Mouse (Mus musculus) embryonic facial prominence, embryonic 12.5 days (tissue): Measurements from ENCODE around the gene Marveld1. TPM values are rescaled to one million over a fixed set of nuclear protein-coding genes. Genes with fewer than 3 reads are reported as not detected.

Experiments
- ATAC-seq: fragments of 200-750 bp; cut with Nextera tagmentation; 2 replicates; pipeline ENCODE4 v1.8.0; 2017; ENCODE audit not compliant: insufficient number of reproducible peaks, insufficient read depth, low FRiP score, low TSS enrichment
- H3K27ac ChIP-seq: fragments of 300-500 bp; sonication (generic); 2 replicates; pipeline ENCODE4 v1.5.1; 2016; ENCODE audit warnings: mild to moderate bottlenecking
- H3K27me3 ChIP-seq: fragments of 300-500 bp; sonication (generic); 2 replicates; pipeline ENCODE4 v1.6.1; 2016; ENCODE audit warnings: mild to moderate bottlenecking, moderate library complexity
- H3K36me3 ChIP-seq: fragments of 300-500 bp; sonication (generic); 2 replicates; pipeline ENCODE4 v1.6.1; 2016; ENCODE audit warnings: mild to moderate bottlenecking
- H3K4me1 ChIP-seq: fragments of 300-500 bp; sonication (generic); 2 replicates; pipeline ENCODE4 v1.6.1; 2016
- H3K4me2 ChIP-seq: fragments of 300-500 bp; sonication (generic); replicated peaks from 2 replicates; pipeline ENCODE4 v1.6.1; 2016; ENCODE audit warnings: mild to moderate bottlenecking, moderate library complexity
- H3K4me3 ChIP-seq: fragments of 300-500 bp; sonication (generic); 2 replicates; pipeline ENCODE4 v1.5.1; 2016; ENCODE audit warnings: mild to moderate bottlenecking
- H3K9ac ChIP-seq: fragments of 300-500 bp; sonication (generic); 2 replicates; pipeline ENCODE4 v1.6.1; 2016; ENCODE audit warnings: mild to moderate bottlenecking, moderate library complexity
- H3K9me3 ChIP-seq: fragments of 300-500 bp; sonication (generic); 2 replicates; pipeline ENCODE4 v1.6.1; 2016; ENCODE audit warnings: mild to moderate bottlenecking, moderate library complexity
- WGBS: fragments of 180-500 bp; shearing (Covaris S2); methylation state at CpG from one replicate; pipeline ENCODE4 v1.1.7; 2016; 5-methylcytosine and 5-hydroxymethylcytosine counted together
- polyA plus RNA-seq: library from polyadenylated mRNA; unstranded; fragments of >200 nt; fragmentation: Nextera tagmentation; extraction: Ambion mirVana; gene quantifications from 2 replicates; pipeline ENCODE4 v1.2.1, GENCODE M21; 2016

The Marveld1 gene
- polyA plus RNA-seq, 1 experiment from 2014 or later = 10.8 TPM

GRCm38 (mm10) chr19:42158246-42159017 lies 11.2 kb downstream of the Marveld1 start:
- H3K27ac ChIP-seq = peak overlapping the region; percentile 41; the same call in 1 of the 2 replicates
- H3K4me3 ChIP-seq = no peak overlapping the region
- 46% methylated on average over 13 of the region's 13 CpGs for WGBS
- no peak for ATAC-seq
- H3K4me2 ChIP-seq = no peak overlapping the region
- no peaks in the 10 kb centered on the region for H3K27me3 ChIP-seq
- H3K9me3 ChIP-seq = no peaks in the 10 kb centered on the region
- H3K36me3 ChIP-seq = no peaks in the 10 kb centered on the region
- H3K9ac ChIP-seq = no peak overlapping the region
- H3K4me1 ChIP-seq = peaks cover 4% of the 10 kb centered on the region

GRCm38 (mm10) chr19:42163764-42164163 lies 16.6 kb downstream of the Marveld1 start, which contains the start of gene Zfyve27:
TSS of gene Zfyve27 (plus strand) at chr19:42163951.
- Histone ChIP-seq H3K36me3 (no peaks in the 10 kb centered on the region), H3K27ac (no peak within 1 kb of the TSS), H3K27me3 (peaks cover 10% of the 10 kb centered on the region), H3K4me3 (no peak within 1 kb of the TSS), H3K4me2 (no peak within 1 kb of the TSS), H3K9me3 (no peaks in the 10 kb centered on the region), H3K4me1 (no peaks in the 10 kb centered on the region), H3K9ac (no peak within 1 kb of the TSS)
- ATAC-seq = no peak
- 75% methylated on average over 5 of the region's 5 CpGs for WGBS

- H3K27me3 ChIP-seq = peaks cover 14% of the 10 kb centered on the region
- H3K9me3 ChIP-seq = no peaks in the 10 kb centered on the region
- H3K4me3 ChIP-seq = no peak overlapping the region
- H3K4me1 ChIP-seq = no peaks in the 10 kb centered on the region
- no peak overlapping the region for H3K27ac ChIP-seq
- H3K4me2 ChIP-seq = no peak overlapping the region
- WGBS = 69% methylated on average over 7 of the region's 7 CpGs
- H3K36me3 ChIP-seq = no peaks in the 10 kb centered on the region
- ATAC-seq = no peak
- no peak overlapping the region for H3K9ac ChIP-seq
These were observed 17.0 kb downstream of the Marveld1 start for GRCm38 (mm10) chr19:42164188-42164587.

GRCm38 (mm10) chr19:42166130-42166529 lies 18.9 kb downstream of the Marveld1 start:
- Histone ChIP-seq H3K27me3 (peaks cover 19% of the 10 kb centered on the region), H3K4me3 (no peak overlapping the region), H3K9ac (no peak overlapping the region; the same call in 1 of the 2 replicates), H3K4me2 (peak overlapping the region; percentile 33), H3K36me3 (no peaks in the 10 kb centered on the region), H3K9me3 (no peaks in the 10 kb centered on the region), H3K27ac (no peak overlapping the region), H3K4me1 (peaks cover 4% of the 10 kb centered on the region)
- WGBS = 4% methylated on average over 12 of the region's 12 CpGs
- no peak for ATAC-seq

- H3K9me3 ChIP-seq = no peaks in the 10 kb centered on the region
- no peaks in the 10 kb centered on the region for H3K36me3 ChIP-seq
- H3K9ac ChIP-seq = no peak overlapping the region
- no peak overlapping the region for H3K4me3 ChIP-seq
- ATAC-seq = no peak
- whole genome bisulfite sequencing = 52% methylated on average over 3 of the region's 3 CpGs
- no peak overlapping the region for H3K4me2 ChIP-seq
- peaks cover 10% of the 10 kb centered on the region for H3K4me1 ChIP-seq
- no peak overlapping the region for H3K27ac ChIP-seq
- peaks cover 19% of the 10 kb centered on the region for H3K27me3 ChIP-seq
These were observed 19.6 kb downstream of the Marveld1 start for GRCm38 (mm10) chr19:42166766-42167165.

- ATAC-seq = no peak
- no peak overlapping the region for H3K4me3 ChIP-seq
- WGBS = 60% methylated on average over 9 of the region's 9 CpGs
- H3K9me3 ChIP-seq = no peaks in the 10 kb centered on the region
- no peak overlapping the region for H3K4me2 ChIP-seq
- H3K36me3 ChIP-seq = no peaks in the 10 kb centered on the region
- no peak overlapping the region for H3K27ac ChIP-seq
- H3K9ac ChIP-seq = no peak overlapping the region
- peaks cover 10% of the 10 kb centered on the region for H3K4me1 ChIP-seq
- H3K27me3 ChIP-seq = peaks cover 19% of the 10 kb centered on the region
These were observed 20.3 kb downstream of the Marveld1 start for GRCm38 (mm10) chr19:42167489-42167888.

GRCm38 (mm10) chr19:42169322-42169975 lies 22.2 kb downstream of the Marveld1 start:
- Histone ChIP-seq H3K4me2 (no peak overlapping the region; the same call in 1 of the 2 replicates), H3K4me3 (no peak overlapping the region), H3K27ac (no peak overlapping the region)

GRCm38 (mm10) chr19:42170025-42170969 lies 23.1 kb downstream of the Marveld1 start:
- Histone ChIP-seq H3K9me3 (no peaks in the 10 kb centered on the region), H3K4me3 (peak overlapping the region; percentile 98), H3K27ac (0 out of 2 replicates have a peak overlapping the region, but pooled peaks have one; percentile 30), H3K27me3 (peaks cover 19% of the 10 kb centered on the region), H3K9ac (peak overlapping the region; percentile 92), H3K36me3 (no peaks in the 10 kb centered on the region), H3K4me2 (peak overlapping the region; percentile 93), H3K4me1 (peaks cover 10% of the 10 kb centered on the region)
- 2% methylated on average over 54 of the region's 56 CpGs for WGBS
- ATAC-seq = peak; percentile 79

More at GRCm38 (mm10) chr19:42169322-42169975, 22.2 kb downstream of the Marveld1 start:
- Histone ChIP-seq H3K9me3 (no peaks in the 10 kb centered on the region), H3K36me3 (no peaks in the 10 kb centered on the region), H3K9ac (no peak overlapping the region), H3K27me3 (peaks cover 19% of the 10 kb centered on the region), H3K4me1 (peaks cover 10% of the 10 kb centered on the region)
- 76% methylated on average over 10 of the region's 10 CpGs for WGBS
- ATAC-seq = no peak

GRCm38 (mm10) chr19:42176841-42177240 lies 29.6 kb downstream of the Marveld1 start:
- WGBS = 64% methylated on average over 7 of the region's 7 CpGs
- no peaks in the 10 kb centered on the region for H3K27me3 ChIP-seq
- no peak for ATAC-seq
- H3K9me3 ChIP-seq = no peaks in the 10 kb centered on the region
- H3K27ac ChIP-seq = no peak overlapping the region
- H3K4me1 ChIP-seq = no peaks in the 10 kb centered on the region
- H3K4me2 ChIP-seq = no peak overlapping the region
- H3K9ac ChIP-seq = no peak overlapping the region
- H3K4me3 ChIP-seq = no peak overlapping the region
- H3K36me3 ChIP-seq = peaks cover 28% of the 10 kb centered on the region

- Histone ChIP-seq H3K9ac (no peak overlapping the region), H3K4me1 (no peaks in the 10 kb centered on the region), H3K4me2 (no peak overlapping the region), H3K4me3 (no peak overlapping the region), H3K27ac (no peak overlapping the region), H3K9me3 (no peaks in the 10 kb centered on the region), H3K27me3 (no peaks in the 10 kb centered on the region), H3K36me3 (peaks cover 29% of the 10 kb centered on the region)
- 92% methylated on average over 2 of the region's 2 CpGs for WGBS
- no peak for ATAC-seq
These were observed 30.3 kb downstream of the Marveld1 start for GRCm38 (mm10) chr19:42177461-42177860.

GRCm38 (mm10) chr19:42179356-42179755 lies 32.2 kb downstream of the Marveld1 start:
- 86% methylated on average over 14 of the region's 14 CpGs for WGBS
- H3K4me3 ChIP-seq = no peak overlapping the region
- H3K9me3 ChIP-seq = no peaks in the 10 kb centered on the region
- ATAC-seq = no peak
- H3K27ac ChIP-seq = no peak overlapping the region
- no peak overlapping the region for H3K9ac ChIP-seq
- no peaks in the 10 kb centered on the region for H3K27me3 ChIP-seq
- peaks cover 46% of the 10 kb centered on the region for H3K36me3 ChIP-seq
- H3K4me2 ChIP-seq = no peak overlapping the region
- H3K4me1 ChIP-seq = no peaks in the 10 kb centered on the region
